Mouse (Mus musculus) forebrain, embryonic 10.5 days (tissue): ENCODE data around the gene Cmtm7. TPM values are rescaled to one million over a fixed set of nuclear protein-coding genes. Genes with fewer than 3 reads are reported as not detected.

ENCODE experiments used
- DNase-seq: peaks from one replicate; pipeline ENCODE4 v3.0.0-alpha.2; 2017; ENCODE audit warnings: low spot score; ENCODE audit errors: extremely low spot score
- H3K27ac ChIP-seq: fragments of 300-500 bp; sonication (generic); 2 replicates; pipeline ENCODE4 v1.5.1; 2016; ENCODE audit warnings: mild to moderate bottlenecking
- H3K27me3 ChIP-seq: fragments of 300-500 bp; sonication (generic); 2 replicates; pipeline ENCODE4 v1.6.1; 2016; ENCODE audit warnings: mild to moderate bottlenecking; ENCODE audit not compliant: poor library complexity, severe bottlenecking
- H3K36me3 ChIP-seq: fragments of 300-500 bp; sonication (generic); replicated peaks from 2 replicates; pipeline ENCODE4 v1.6.1; 2016; ENCODE audit warnings: mild to moderate bottlenecking, moderate library complexity
- H3K4me1 ChIP-seq: fragments of 300-500 bp; sonication (generic); 2 replicates; pipeline ENCODE4 v1.6.1; 2016
- H3K4me3 ChIP-seq: fragments of 300-500 bp; sonication (generic); 2 replicates; pipeline ENCODE4 v1.5.1; 2016; ENCODE audit warnings: mild to moderate bottlenecking, moderate library complexity
- H3K9me3 ChIP-seq: fragments of 300-500 bp; sonication (generic); 2 replicates; pipeline ENCODE4 v1.6.1; 2016; ENCODE audit warnings: mild to moderate bottlenecking, moderate library complexity
- WGBS: fragments of 180-500 bp; shearing (Covaris S2); methylation state at CpG from one replicate; pipeline ENCODE4 v1.1.7; 2016; 5-methylcytosine and 5-hydroxymethylcytosine counted together
- polyA plus RNA-seq: library from polyadenylated mRNA; unstranded; fragments of >200 nt; fragmentation: Nextera tagmentation; extraction: Ambion mirVana; gene quantifications from 2 replicates; pipeline ENCODE4 v1.2.1, GENCODE M21; 2016

The Cmtm7 gene
- polyA plus RNA-seq, 1 experiment from 2014 or later = 76.9 TPM

- Histone ChIP-seq H3K36me3 (0 out of 2 replicates have a peak, but pooled peaks cover 6% of the 10 kb centered on the region), H3K27me3 (no peaks in the 10 kb centered on the region), H3K27ac (no peak overlapping the region), H3K9me3 (no peaks in the 10 kb centered on the region), H3K4me3 (no peak overlapping the region), H3K4me1 (peaks cover 13% of the 10 kb centered on the region)
- no peak for DNase-seq
- 94% methylated on average over 5 of the region's 5 CpGs for WGBS
Measured at GRCm38 (mm10) chr9:114808671-114809070, 27.0 kb upstream of the Cmtm7 start.

- WGBS = 80% methylated on average over 8 of the region's 8 CpGs
- Histone ChIP-seq H3K4me3 (no peak overlapping the region), H3K4me1 (peaks cover 21% of the 10 kb centered on the region), H3K27me3 (peaks cover 1% of the 10 kb centered on the region; the same call in 1 of the 2 replicates), H3K36me3 (0 out of 2 replicates have a peak, but pooled peaks cover 6% of the 10 kb centered on the region), H3K27ac (no peak overlapping the region), H3K9me3 (no peaks in the 10 kb centered on the region)
- no peak for DNase-seq
Measured at GRCm38 (mm10) chr9:114807261-114807660, 25.6 kb upstream of the Cmtm7 start.

DNA sequence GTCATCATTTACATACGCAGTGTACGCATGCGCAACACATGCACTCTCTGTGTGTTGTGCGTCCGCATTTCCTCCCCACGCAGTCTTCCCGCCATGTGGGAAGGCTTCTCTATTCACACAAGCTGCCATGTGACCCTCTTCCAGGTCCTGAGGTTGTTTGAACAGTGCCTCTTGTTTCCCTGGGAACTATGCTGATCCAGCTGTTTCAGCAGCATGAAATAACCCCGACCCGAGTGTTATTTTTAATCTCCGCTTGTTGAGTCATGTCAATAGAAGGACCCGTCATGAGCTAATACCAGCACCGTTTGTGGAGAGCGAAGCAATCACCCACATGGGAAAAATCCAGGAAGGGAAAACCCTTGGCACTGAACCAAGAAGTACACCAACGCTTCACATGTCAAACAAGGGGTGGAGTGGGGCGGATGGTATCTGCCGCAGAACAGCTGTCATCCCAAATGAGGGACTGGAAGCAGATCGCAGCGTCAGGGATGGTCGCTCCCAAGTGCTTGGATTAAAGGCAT, 23.6 kb upstream of the Cmtm7 start:
- no peaks in the 10 kb centered on the region for H3K9me3 ChIP-seq
- no peak overlapping the region for H3K27ac ChIP-seq
- no peaks in the 10 kb centered on the region for H3K36me3 ChIP-seq
- H3K4me1 ChIP-seq = peaks cover 36% of the 10 kb centered on the region
- peaks cover 3% of the 10 kb centered on the region; the same call in 1 of the 2 replicates for H3K27me3 ChIP-seq
- no peak overlapping the region for H3K4me3 ChIP-seq
- 94% methylated on average over 19 of the region's 19 CpGs for WGBS
- no peak for DNase-seq

- Histone ChIP-seq H3K4me3 (no peak overlapping the region), H3K9me3 (no peaks in the 10 kb centered on the region), H3K36me3 (no peaks in the 10 kb centered on the region), H3K27ac (no peak overlapping the region), H3K4me1 (peaks cover 62% of the 10 kb centered on the region), H3K27me3 (peaks cover 3% of the 10 kb centered on the region; the same call in 1 of the 2 replicates)
- no peak for DNase-seq
- WGBS = 89% methylated on average over 1 of the region's 1 CpGs
Measured at GRCm38 (mm10) chr9:114802191-114802590, 20.5 kb upstream of the Cmtm7 start.

DNA sequence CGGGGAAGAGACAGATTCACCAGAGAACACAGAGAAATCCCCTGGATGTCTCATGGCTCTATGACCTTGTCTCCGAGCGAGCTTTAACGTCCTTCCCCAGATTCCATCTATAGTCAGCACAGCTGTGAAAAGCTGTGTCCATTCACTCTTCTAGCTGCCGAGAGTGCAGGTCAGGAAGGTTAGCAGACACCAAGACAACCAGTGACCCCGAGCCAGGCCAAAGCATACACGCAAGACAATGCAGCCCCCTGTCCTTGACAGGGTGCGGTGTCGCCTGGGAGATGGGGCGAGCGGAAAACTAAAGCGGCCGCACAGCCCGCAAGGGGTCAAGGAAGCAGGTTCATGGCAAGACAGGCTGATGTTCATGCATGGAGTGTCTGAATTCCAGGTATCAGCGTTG, 19.6 kb upstream of the Cmtm7 start:
- H3K27me3 ChIP-seq = peaks cover 3% of the 10 kb centered on the region; the same call in 1 of the 2 replicates
- 41% methylated on average over 15 of the region's 15 CpGs for WGBS
- H3K4me3 ChIP-seq = no peak overlapping the region
- no peaks in the 10 kb centered on the region for H3K9me3 ChIP-seq
- H3K4me1 ChIP-seq = peaks cover 65% of the 10 kb centered on the region
- H3K36me3 ChIP-seq = no peaks in the 10 kb centered on the region
- H3K27ac ChIP-seq = 0 out of 2 replicates have a peak overlapping the region, but pooled peaks have one; percentile 35
- no peak for DNase-seq

- no peak for DNase-seq
- Histone ChIP-seq H3K9me3 (no peaks in the 10 kb centered on the region), H3K36me3 (no peaks in the 10 kb centered on the region), H3K4me3 (no peak overlapping the region), H3K27me3 (peaks cover 3% of the 10 kb centered on the region; the same call in 1 of the 2 replicates), H3K4me1 (peaks cover 68% of the 10 kb centered on the region), H3K27ac (0 out of 2 replicates have a peak overlapping the region, but pooled peaks have one; percentile 51)
- 55% methylated on average over 10 of the region's 10 CpGs for WGBS
Measured at GRCm38 (mm10) chr9:114799498-114800107, 17.9 kb upstream of the Cmtm7 start.

DNA sequence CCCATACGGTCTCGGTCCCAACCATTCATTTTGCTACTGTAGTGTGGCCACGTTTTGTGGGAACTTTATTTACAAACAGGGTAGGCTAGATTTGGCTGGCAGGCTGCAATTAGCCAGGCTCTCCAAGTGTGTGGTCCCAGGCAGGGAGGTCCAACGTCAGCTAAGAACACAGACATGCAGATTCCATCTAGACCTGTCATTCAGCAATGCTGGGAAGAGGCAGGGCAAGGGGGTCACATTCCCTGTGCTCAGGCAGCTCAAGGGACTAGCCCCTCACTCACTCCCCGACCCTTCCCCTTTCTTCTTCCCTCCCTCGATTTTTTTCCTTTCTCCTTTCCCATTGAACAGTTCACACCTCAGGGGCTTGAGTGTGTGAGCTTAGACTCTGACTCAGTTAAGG, 17.2 kb upstream of the Cmtm7 start:
- Histone ChIP-seq H3K4me1 (peaks cover 65% of the 10 kb centered on the region), H3K27ac (0 out of 2 replicates have a peak overlapping the region, but pooled peaks have one; percentile 51), H3K9me3 (no peaks in the 10 kb centered on the region), H3K27me3 (peaks cover 3% of the 10 kb centered on the region; the same call in 1 of the 2 replicates), H3K36me3 (no peaks in the 10 kb centered on the region), H3K4me3 (no peak overlapping the region)
- no peak for DNase-seq
- 48% methylated on average over 6 of the region's 6 CpGs for WGBS

GRCm38 (mm10) chr9:114797329-114798004, 15.8 kb upstream of the Cmtm7 start:
- WGBS = 60% methylated on average over 11 of the region's 11 CpGs
- peaks cover 55% of the 10 kb centered on the region for H3K4me1 ChIP-seq
- peak; percentile 88 for DNase-seq
- H3K9me3 ChIP-seq = no peaks in the 10 kb centered on the region
- peaks cover 3% of the 10 kb centered on the region; the same call in 1 of the 2 replicates for H3K27me3 ChIP-seq
- no peaks in the 10 kb centered on the region for H3K36me3 ChIP-seq
- H3K4me3 ChIP-seq = no peak overlapping the region
- no peak overlapping the region for H3K27ac ChIP-seq

GRCm38 (mm10) chr9:114796473-114797050, 14.9 kb upstream of the Cmtm7 start:
- peaks cover 58% of the 10 kb centered on the region for H3K4me1 ChIP-seq
- peak overlapping the region; percentile 53; the same call in 1 of the 2 replicates for H3K27ac ChIP-seq
- H3K9me3 ChIP-seq = no peaks in the 10 kb centered on the region
- H3K36me3 ChIP-seq = no peaks in the 10 kb centered on the region
- H3K4me3 ChIP-seq = no peak overlapping the region
- WGBS = 65% methylated on average over 11 of the region's 11 CpGs
- H3K27me3 ChIP-seq = no peaks in the 10 kb centered on the region
- no peak for DNase-seq

- Histone ChIP-seq H3K4me1 (peaks cover 43% of the 10 kb centered on the region), H3K27me3 (no peaks in the 10 kb centered on the region), H3K9me3 (no peaks in the 10 kb centered on the region), H3K36me3 (no peaks in the 10 kb centered on the region), H3K4me3 (no peak overlapping the region), H3K27ac (no peak overlapping the region)
- DNase-seq = no peak
- 70% methylated on average over 4 of the region's 4 CpGs for WGBS
Measured at GRCm38 (mm10) chr9:114794491-114794890, 12.8 kb upstream of the Cmtm7 start.

DNA sequence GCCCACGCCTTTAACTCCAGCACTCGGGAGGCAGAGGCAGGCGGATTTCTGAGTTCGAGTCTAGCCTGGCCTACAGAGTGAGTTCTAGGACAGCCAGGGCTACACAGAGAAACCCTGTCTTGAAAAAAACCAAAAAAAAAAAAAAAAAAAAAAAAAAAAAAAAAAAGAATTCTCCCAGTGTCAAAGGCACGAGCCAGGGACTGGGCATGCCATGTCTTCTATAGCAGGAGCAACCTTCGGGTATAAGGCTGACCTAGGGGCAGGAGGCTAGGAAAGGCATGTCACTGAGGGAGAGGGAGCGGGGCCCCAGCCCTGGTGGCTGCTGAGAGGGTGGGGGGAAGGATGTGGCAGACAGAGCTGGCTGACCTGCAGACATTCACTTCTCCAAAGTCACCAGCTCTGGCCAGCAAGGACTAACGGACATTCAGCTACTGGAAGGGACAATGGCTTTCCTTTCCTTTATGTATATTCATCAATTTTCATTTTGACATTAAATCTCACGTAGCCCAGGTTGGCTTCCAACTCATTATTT, 12.2 kb upstream of the Cmtm7 start:
- Histone ChIP-seq H3K27ac (no peak overlapping the region), H3K36me3 (no peaks in the 10 kb centered on the region), H3K27me3 (no peaks in the 10 kb centered on the region), H3K4me1 (peaks cover 36% of the 10 kb centered on the region), H3K4me3 (no peak overlapping the region), H3K9me3 (no peaks in the 10 kb centered on the region)
- no peak for DNase-seq
- 89% methylated on average over 9 of the region's 9 CpGs for WGBS

- 85% methylated on average over 8 of the region's 8 CpGs for WGBS
- Histone ChIP-seq H3K36me3 (no peaks in the 10 kb centered on the region), H3K27ac (no peak overlapping the region), H3K4me1 (peaks cover 20% of the 10 kb centered on the region), H3K9me3 (no peaks in the 10 kb centered on the region), H3K27me3 (no peaks in the 10 kb centered on the region), H3K4me3 (no peak overlapping the region)
- DNase-seq = no peak
Measured at GRCm38 (mm10) chr9:114789989-114790388, 8.3 kb upstream of the Cmtm7 start.
